Mouse (Mus musculus) splenic B cell, adult 2 months (primary cell): Measurements from ENCODE around the gene Ddx46.
"Not testable (repeated sequence)": the region's sequence is repeated elsewhere in the genome, so short reads cannot be mapped to it uniquely, and the experiment has no call there.

Experiments
- DNase-seq: peaks from one replicate; pipeline ENCODE4 v3.0.0-alpha.2; 2011; ENCODE audit warnings: low read depth, low spot score
- H3K27me3 ChIP-seq: 2 replicates; pipeline ENCODE4 v1.6.1; 2012; ENCODE audit warnings: mild to moderate bottlenecking, low read length, moderate library complexity, mixed read lengths; ENCODE audit not compliant: control insufficient read depth, poor library complexity, insufficient read depth, severe bottlenecking
- H3K36me3 ChIP-seq: 2 replicates; pipeline ENCODE4 v1.6.1; 2012; ENCODE audit warnings: mild to moderate bottlenecking, low read length, moderate library complexity, mixed read lengths; ENCODE audit not compliant: control insufficient read depth, poor library complexity, insufficient read depth, severe bottlenecking

Gene Ddx46

DNA sequence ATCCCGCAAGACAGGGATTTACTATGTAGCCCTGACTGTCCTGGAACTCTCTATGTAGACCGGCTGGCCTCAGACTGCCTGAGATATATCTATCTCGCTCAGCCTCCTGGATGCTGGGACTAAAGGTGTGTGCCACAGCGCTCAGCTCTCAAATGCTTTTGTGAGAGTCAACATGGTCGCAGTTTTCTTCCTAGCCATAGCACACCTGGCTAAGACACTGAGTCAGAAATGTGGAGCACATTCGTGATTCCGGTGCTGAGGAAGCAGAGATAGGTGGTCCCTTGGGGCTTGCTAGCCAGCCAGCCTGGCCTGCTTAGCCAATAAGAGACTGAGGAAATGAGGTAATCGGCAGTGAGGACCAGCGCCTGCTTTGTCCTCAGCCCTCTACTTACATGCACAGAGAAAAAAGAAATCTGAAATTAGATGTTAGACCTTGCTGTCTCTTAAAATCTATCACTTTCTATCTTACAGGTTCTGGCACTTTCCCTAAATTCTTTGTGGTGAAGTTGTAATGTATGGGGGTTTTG lies 51.3 kb downstream of the Ddx46 start:
- H3K27me3 ChIP-seq: no peaks in the 10 kb centered on the region
- peaks cover 1% of the 10 kb centered on the region; the same call in 1 of the 2 replicates for H3K36me3 ChIP-seq
- no peak for DNase-seq

DNA sequence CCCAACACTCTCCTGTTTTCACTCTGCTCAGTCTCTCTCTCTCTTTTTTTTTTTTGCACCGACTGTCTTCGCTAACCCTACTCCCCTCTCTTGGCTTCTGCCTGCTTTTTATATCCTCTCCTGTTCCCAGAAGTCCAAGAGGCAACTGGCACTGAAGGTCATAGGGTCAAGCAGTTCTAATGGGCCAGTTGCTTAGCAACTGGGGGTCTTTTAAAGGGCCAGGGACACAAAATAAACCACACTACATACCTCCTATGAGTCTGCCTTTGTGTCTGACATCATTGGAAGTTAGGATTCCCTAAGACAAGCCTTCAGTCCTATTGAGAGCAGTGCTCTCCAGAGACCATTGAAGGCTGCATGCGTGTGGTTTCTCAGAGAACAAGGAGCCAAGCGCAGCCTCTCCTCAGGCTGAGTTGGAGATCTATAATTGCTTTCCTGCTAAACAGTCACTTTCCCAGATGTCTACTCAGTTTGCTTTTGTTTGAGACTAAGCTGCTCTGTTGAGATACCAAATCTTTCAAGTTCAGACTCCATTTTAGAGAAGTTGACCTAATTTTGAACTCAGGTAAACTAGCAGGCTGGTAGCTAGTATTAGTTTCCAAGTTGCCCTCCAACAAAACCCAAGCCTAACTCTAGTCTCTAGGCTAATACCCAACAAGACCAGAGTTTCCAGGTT lies 53.2 kb downstream of the Ddx46 start:
- H3K36me3 ChIP-seq: no peaks in the 10 kb centered on the region
- H3K27me3 ChIP-seq: no peaks in the 10 kb centered on the region
- DNase-seq: no peak

DNA sequence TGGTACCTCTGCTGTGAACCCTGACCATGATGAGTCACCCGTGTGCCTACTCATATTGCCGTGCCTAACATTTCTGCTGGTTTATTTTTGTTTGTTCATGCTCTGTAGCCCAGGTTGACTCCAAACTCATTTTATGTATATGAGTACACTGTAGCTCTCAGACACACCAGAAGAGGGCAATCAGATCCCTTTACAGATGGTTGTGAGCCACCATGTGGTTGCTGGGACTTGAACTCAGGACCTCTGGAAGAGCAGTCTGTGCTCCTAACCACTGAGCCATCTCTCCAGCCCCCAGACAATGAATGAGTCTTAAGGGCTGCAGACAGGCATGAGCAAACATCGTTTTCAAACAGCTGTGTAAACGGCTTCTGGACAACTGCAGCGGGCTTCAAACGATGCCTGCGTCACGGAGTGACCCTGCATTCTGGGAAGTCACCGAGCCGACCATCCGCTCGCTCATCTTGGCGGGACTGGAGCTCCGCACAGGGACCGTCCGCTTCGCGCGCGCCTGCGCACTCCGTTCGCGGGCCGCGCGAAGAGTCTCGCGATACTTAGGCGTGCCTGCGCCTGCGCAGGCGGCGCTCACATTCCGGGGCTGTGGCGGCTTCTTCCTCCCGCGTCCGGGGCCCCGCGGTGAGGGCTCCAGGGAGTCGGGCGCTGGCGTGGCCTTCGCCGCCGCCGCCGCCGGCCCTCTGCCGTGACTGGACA lies 57.9 kb downstream of the Ddx46 start, which contains the start of gene B230219D22Rik:
Gene B230219D22Rik, plus strand, starts transcription at position 590 of the 708 bp plus-strand sequence.
- DNase-seq: peak; percentile 95
- no peaks in the 10 kb centered on the region for H3K36me3 ChIP-seq
- H3K27me3 ChIP-seq: no peaks in the 10 kb centered on the region

DNA sequence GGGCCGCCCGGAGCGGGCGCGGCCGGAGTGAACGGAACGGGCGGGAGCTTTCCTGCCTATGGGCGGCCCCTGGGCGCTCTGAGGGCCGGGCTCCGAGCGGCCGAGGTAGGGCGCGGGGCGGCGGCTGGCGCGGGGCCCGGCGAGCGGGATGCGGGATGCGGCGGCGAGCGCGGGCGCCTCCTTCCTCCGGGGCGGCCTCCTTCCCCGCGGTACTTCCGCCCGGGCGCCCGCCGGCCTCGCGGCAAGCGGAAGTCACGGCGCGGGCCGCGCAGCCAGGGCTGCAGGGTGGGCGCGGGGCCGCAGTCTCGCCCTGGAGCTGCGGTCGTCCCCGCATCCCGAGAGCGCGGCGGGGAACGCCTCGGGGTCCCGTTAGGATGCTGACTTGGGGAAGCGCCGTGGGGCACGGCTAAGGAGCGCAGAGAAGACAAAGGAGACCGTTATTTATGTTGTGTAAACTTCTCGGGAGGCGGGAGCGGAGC lies 58.5 kb downstream of the Ddx46 start:
- Histone ChIP-seq H3K27me3 (no peaks in the 10 kb centered on the region), H3K36me3 (no peaks in the 10 kb centered on the region)
- peak; percentile 57 for DNase-seq

DNA sequence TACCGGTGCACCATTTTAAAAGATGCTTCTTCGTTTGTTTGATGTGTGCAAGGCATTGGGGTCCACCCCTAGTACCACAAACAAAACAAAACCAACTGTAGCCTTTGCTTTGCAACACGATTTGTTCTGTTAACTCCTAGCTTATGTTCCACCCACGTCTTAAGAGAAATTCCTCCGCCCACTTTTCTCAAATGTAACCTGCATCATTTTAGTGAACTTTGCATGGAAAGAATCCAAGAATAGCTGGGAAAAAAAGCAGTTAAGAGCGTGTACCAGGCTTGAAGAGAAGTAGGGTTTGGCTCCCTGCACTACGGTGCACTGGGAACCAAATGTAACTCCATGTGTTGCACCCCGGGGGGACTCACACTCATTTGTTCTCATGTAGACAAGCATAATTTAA lies 59.3 kb downstream of the Ddx46 start:
- DNase-seq: no peak
- Histone ChIP-seq H3K36me3 (peaks cover 2% of the 10 kb centered on the region; the same call in 1 of the 2 replicates), H3K27me3 (no peaks in the 10 kb centered on the region)

DNA sequence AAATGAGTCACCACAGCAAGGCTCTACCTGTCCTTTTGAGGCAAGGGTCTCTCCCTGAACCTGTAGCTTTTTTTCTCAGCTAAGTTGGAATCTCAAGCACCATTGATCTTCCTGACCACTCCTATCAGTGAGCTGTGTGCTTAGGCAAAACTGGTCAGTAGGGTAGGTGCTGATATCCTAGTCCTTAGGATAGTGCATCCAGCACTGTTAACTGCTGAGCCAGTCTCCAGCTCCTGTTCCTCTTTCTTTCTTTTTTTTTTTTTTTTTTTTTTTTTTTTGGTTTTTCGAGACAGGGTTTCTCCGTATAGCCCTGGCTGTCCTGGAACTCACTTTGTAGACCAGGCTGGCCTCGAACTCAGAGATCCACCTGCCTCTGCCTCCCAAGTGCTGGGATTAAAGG lies 61.2 kb downstream of the Ddx46 start:
- not testable (repeated sequence) for DNase-seq

DNA sequence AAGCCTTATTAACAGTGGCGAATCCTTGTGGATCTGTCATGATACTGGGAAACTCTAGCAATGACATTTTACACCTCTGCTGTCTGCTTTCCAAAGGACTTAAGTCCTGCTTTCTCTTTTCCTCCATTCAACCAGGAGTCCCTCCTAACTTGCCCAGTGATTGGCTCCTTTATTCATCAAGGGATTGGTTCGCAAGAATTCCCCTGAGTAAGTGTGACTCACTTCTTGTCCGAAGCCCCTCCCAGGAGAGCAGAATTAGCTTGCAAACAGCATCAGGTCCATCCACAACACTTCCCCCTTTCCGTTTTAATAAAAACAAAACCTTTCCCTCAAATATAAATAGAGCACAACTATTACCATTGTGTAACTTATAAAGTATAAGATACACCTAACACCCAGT lies 69.5 kb downstream of the Ddx46 start:
- peaks cover 2% of the 10 kb centered on the region; the same call in 1 of the 2 replicates for H3K36me3 ChIP-seq
- no peaks in the 10 kb centered on the region; the same call in 1 of the 2 replicates for H3K27me3 ChIP-seq
- DNase-seq: no peak

More for the DNA sequence above, 61.2 kb downstream of the Ddx46 start:
- not testable (repeated sequence) for H3K27me3 ChIP-seq, H3K36me3 ChIP-seq

DNA sequence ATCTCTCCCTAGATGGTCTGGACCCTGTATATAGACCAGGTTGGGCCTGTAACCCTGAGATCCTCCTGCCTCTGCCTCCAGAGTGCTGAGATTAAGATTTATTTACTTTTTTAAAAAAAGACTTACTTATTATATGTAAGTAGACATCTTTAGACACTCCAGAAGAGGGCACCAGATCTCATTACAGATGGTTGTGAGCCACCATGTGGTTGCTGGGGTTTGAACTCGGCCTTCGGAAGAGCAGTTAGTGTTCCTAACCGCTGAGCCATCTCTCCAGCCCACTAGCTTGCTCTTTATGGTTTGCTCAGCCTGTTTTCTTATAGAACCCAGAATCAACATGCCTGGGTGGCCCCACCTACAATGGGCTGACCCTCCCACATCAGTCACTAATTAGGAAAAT lies 78.0 kb downstream of the Ddx46 start:
- Histone ChIP-seq H3K36me3 (no peaks in the 10 kb centered on the region), H3K27me3 (no peaks in the 10 kb centered on the region)
- DNase-seq: no peak

DNA sequence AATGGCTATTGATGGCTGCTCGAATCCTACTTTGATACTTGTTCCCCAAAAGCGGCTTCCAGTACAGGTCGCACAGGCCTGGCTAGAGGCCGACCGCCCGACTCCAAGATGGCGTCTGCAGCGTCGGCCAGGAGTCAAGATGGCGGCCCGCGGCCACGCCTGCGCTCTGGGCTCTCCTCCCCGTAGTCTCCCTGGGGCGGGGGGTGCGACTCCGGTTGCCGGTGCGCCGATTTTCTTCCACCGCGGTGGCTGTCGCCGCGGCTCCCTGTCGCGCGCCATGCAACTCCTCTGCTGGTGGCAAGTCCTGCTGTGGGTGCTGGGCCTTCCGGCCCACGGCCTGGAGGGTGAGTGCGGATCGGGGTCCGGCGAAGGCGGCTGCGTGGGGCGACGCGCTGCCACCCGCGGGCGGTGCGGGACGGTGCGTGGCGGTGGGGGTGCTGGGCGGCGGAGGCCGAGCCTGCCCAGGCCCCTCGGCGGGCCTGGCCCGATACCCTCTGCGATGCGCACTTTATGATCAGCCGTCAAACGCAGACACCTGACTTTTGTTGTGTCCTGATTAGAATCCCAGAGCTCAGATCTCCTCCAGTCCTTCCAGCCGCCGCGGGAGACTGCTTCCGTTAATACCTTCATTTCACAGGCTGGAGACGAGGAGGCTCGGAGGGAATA lies 79.8 kb downstream of the Ddx46 start, which contains the start of gene Txndc15:
Gene Txndc15, plus strand, starts transcription at position 150 of the 666 bp plus-strand sequence.
- DNase-seq: peak; percentile 84
- H3K36me3 ChIP-seq: no peaks in the 10 kb centered on the region
- H3K27me3 ChIP-seq: no peaks in the 10 kb centered on the region

DNA sequence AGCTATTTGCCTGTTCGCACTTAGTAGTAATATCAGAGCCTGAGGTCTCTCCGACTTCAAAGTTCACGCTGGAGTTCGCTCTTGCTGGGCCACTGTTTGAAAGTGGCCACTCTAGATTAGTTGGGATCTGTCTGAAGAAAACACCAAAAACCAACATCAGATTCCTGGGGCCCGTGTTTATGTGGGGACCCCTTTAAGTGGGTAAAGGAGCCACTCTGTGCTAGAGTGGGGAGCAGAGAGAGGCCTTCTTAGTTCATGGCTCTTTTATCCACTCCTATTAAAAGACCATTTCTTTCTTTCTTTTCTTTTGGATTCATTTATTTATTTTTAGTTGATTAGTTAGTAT lies 80.3 kb downstream of the Ddx46 start:
- no peak for DNase-seq
- Histone ChIP-seq H3K36me3 (peaks cover 3% of the 10 kb centered on the region; the same call in 1 of the 2 replicates), H3K27me3 (no peaks in the 10 kb centered on the region)

DNA sequence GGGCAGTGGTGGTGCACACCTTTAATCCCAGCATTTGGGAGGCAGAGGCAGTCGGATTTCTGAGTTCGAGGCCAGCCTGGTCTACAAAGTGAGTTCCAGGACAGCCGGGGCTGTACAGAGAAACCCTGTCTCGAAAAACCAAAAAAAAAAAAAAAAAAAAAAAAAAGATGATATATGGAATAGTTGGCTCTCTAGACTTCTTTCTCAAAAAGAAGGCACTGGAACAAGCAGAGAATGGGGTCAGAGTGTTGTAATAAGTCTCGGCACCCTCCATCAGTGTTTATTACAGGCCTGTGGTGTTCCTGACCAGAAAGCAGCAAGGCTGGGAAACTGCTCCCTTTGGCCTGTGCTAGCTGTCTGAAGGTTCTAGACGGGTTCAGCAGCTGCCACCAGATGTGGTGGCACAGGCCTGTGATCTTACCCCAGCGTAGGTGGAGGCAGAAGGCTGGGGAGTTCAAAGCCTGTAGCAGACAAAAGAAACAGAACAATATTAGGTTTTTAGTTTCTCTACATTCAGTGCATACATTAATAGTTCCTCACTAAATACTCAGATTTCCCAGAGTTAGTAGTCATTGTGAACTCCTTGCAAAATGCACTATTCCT lies 81.2 kb downstream of the Ddx46 start:
- H3K27me3 ChIP-seq: no peaks in the 10 kb centered on the region
- DNase-seq: no peak
- peaks cover 3% of the 10 kb centered on the region; the same call in 1 of the 2 replicates for H3K36me3 ChIP-seq

DNA sequence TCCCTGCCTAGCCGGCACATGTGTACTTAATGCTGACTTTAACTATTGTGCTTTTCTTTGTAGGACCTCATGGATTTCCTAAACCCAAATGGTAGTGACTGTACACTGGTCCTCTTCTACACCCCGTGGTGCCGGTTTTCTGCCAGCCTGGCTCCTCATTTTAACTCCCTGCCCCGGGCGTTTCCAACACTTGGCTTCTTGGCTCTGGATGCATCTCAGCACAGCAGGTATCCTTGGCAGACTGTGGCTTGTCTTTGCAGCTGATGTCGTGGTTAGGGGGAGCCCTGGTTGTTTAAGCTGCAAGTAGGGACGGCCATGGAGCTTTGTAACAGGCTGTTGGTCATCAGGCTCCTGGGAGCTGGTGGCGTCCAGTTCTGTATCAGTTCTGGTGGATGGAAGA lies 86.7 kb downstream of the Ddx46 start:
- DNase-seq: no peak
- Histone ChIP-seq H3K27me3 (no peaks in the 10 kb centered on the region), H3K36me3 (peaks cover 3% of the 10 kb centered on the region; the same call in 1 of the 2 replicates)

DNA sequence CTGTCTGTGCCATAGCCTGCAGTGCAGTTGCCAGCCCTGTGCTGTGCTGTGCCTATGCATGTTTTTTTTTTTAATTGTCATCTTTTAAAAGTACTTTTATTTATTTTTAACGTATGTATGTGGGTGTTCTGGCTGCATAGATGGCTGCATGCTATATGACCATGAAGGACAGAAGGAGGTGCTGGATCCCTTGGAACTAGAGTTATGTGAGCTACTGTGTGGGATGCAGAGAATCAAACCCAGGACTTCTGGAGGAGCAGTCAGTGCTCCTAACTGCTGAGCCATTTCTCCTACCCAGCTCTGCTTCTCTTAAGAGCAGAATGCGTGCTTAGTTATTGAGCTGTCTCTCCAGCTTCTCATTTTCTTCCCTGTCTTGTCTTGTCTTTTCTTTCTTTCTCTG lies 87.2 kb downstream of the Ddx46 start:
- DNase-seq: no peak
- H3K27me3 ChIP-seq: no peaks in the 10 kb centered on the region
- H3K36me3 ChIP-seq: peaks cover 3% of the 10 kb centered on the region; the same call in 1 of the 2 replicates

DNA sequence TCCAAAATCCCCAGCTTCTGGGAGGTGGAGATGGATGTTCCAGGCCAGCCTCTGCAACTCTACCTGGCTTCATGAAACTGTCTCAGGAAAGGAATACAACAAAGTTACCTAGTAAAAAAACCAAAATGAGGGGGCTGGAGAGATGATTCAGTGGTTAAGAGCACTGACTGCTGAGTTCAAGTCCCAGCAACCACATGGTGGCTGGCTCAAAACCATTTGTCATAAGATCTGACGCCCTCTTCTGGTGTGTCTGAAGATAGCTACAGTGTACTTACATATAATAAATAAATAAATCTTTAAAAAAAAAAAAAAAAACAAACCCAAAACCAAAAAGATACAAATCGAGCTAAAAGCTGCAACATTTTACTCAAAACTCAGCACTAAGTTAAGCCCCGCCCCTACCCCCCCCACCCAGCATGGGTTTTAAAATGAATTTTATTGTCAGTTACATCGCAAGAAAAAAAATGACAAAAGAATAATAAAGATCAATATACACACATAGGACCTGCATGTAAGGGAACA lies 91.8 kb downstream of the Ddx46 start:
- H3K27me3 ChIP-seq: no peaks in the 10 kb centered on the region
- H3K36me3 ChIP-seq: no peaks in the 10 kb centered on the region
- no peak for DNase-seq
